Mouse (Mus musculus) kidney, postnatal 4 days (tissue): ENCODE measurements around the gene Hsd17b3.

ENCODE experiments used
- DNase-seq, 2 experiments: peaks; one replicate each; pipeline ENCODE4 v3.0.0; 2021; ENCODE audit warnings: mixed read lengths in 2 of 2

Gene Hsd17b3

GRCm38 (mm10) chr13:64089130-64089529, at the start of gene Hsd17b3:
TSS of gene Hsd17b3 (minus strand) at chr13:64089230.
- DNase-seq: no peak

GRCm38 (mm10) chr13:64129616-64130375, 40.8 kb upstream of the Hsd17b3 start:
- peak; percentile 62 to 74 for DNase-seq

DNA sequence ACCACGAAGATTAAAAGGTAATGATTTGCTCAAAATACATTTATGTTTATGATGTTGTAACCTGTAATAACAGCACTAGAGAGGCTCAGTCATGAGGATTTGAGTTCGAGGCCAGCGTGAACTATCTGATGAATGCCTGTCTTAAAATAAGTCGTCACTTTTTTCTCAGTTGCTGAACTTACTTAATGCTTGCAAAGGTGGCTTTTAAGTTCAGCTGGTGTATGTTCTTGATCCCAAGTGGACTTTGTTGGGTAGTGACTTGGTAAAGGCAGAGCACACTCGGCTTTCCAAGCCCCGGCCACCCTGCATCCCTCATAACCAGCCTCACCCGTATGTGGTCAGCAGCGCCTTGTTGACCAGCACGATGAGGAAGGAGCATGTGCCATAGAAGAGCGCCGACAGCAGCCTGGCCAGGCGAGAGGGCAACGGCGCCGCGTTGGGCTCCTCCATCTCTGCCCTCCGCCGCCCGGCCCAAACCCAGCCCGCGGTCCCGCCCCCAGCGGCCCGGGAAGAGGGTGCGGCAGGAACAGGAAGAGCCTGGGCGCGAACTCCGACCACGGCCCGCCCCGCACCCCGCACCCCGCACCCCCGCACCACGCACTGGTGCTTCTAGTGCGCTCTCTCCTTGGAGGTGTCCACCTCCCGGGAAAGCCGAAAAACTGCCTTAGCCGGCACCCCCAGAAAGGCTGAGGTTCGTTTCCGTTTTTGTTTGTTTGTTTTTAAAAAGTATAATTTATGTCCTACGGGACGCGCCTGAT, 40.0 kb upstream of the Hsd17b3 start, which contains the start of gene Slc35d2:
Gene Slc35d2 (minus strand): TSS at position 511 of the 758 bp plus-strand sequence.
- DNase-seq: peak; percentile 77 to 84

DNA sequence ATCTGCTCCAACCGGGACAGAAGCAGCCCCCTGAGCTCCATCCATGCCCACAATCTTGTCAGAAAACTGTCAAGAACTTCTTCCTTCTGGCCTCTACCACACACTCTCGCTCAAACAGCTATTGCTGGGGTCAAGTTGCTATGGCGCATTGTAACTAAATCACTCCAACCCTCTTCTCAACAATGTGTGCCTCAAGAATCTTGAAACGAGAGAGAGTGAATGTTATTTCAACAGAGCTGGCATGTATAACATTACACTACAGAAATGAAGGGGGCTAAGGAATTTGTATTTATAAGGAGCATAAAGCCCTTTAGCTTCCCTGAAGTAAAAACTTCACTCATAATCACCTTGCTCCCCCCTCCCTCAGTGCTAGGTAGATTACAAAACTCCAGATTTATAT, 37.3 kb upstream of the Hsd17b3 start:
- DNase-seq: no peak

DNA sequence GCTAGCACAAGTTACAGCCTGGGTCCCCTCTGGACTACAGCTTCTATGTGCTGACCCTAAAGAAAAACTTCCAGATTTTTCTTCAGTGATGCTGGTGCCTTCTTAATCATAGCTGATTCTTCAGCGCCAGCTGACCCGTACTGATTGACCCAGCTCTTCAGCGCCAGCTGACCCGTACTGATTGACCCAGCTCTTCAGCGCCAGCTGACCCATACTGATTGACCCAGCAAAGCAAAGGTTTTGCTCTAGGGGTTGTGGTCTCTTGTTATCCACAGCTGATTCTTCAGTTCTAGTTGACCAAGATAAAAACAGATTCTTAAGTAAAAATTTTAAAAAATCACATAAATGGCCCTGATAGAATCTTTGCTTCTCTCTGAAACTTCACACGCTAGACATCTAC, 35.9 kb upstream of the Hsd17b3 start:
- no peak for DNase-seq

DNA sequence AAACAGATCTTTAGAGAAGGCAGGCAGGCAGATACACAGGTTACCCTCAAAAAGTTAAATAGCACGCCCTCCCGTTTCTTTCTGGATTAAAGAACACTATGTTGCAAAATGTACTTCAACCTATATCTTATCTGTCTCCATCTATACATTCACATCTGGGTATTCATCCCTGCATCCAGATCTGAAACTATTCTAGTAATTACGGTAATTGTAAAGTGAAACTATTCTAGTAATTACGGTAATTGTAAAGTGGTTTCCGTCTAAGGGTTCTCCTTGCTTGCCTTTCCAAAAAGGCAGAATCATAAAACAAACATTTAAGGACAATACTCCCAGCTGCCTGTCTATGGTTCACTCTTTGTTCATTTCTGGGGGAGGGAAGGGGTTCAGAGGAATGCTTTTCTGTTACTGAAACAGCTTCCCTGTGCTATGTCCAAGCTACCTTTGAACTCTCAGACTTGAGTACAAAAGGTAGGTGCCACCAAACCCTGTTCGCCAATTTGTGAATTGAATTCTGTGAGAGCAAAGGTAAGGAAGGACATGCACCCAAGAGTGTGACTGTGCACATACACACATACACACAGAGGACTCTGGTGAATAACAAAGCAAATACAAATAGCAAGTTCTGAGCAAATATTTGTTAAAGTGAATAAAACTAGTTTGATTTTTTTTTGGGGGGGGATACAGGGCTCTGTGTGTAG, 34.6 kb upstream of the Hsd17b3 start:
- DNase-seq: no peak

GRCm38 (mm10) chr13:64120760-64121159, 31.7 kb upstream of the Hsd17b3 start:
- DNase-seq: no peak

DNA sequence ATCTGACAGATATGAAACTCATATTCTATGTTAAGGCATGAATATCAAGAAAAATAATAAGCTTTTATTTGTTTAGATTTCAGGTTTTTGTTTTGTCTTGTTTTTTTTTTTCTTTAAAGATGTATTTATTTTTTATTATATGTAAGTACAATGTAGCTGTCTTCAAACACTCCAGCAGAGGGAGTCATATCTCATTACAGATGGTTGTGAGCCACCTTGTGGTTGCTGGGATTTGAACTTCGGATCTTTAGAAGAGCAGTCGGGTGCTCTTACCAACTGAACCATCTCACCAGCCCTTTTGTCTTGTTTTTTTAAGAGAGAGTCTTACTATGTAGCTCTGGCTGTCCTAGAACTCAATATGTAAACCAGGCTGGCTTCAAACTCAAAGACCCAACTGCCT, 28.4 kb upstream of the Hsd17b3 start:
- no peak for DNase-seq

DNA sequence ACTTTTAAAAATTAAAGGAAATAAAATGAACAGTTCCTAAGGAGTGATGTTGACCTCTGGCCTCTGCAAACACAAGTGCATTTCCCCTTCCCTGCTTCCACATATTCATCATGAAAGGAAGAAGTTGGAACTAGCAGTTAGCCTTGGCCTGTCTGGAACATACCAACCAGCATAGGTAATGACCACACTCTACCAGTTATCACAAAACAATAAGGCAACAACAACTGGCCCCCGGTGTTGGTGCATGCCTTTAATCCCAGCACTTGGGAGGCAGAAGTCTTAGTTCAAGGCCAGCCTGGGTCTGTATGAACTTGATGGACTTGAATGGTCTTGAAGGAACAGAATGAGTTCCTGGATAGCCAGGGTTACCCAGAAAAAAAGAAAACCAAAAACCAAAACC, 21.4 kb upstream of the Hsd17b3 start:
- no peak for DNase-seq

- no peak for DNase-seq
These were observed 19.4 kb upstream of the Hsd17b3 start for GRCm38 (mm10) chr13:64108381-64108850.

GRCm38 (mm10) chr13:64107535-64107934, 18.5 kb upstream of the Hsd17b3 start:
- DNase-seq: peak in 1 of 2 experiments; percentile 39

DNA sequence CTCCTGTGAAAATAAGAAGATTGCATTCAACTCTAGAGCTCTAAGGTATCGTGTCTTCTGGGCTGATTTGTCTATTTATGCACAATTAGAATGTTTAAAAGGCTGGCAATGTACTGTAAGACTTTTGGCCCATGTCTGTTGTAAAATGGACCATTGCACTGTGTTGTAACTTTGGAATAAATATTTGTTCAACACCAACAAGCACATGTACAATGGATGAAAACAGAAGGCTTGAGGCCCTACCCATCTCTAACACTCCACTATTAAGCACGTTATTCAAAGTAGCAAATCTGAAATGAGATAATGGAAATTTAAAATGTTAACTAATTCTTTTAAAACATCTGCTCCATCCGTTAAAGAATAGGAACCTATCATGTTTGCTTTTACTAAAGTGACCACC, 18.1 kb upstream of the Hsd17b3 start:
- DNase-seq: no peak

- DNase-seq: no peak
These were observed 16.7 kb upstream of the Hsd17b3 start for GRCm38 (mm10) chr13:64105690-64106089.

GRCm38 (mm10) chr13:64100186-64100585, 11.2 kb upstream of the Hsd17b3 start:
- DNase-seq: peak; percentile 39 to 46

DNA sequence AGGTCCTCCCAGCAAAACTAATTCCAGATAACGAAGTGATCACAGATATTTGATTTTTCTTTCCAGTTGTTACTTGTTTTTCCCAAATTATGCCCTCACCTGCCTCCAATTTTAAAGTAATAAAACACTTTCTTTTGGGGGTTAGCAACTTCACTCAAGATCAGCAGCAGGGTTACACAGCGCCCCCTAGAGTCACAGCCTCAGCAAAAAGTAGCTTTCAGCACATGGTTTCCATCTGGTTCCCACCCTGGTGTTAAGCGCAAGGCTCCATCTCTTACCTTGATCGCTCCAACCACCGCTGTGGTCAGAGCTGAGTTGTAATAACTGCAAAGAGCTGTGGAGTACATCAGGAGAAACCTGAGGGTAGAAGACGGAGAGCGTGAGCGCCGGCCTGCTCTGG, 10.0 kb upstream of the Hsd17b3 start:
- peak; percentile 63 to 67 for DNase-seq

GRCm38 (mm10) chr13:64093341-64093740, 4.3 kb upstream of the Hsd17b3 start:
- peak; percentile 88 to 89 for DNase-seq

DNA sequence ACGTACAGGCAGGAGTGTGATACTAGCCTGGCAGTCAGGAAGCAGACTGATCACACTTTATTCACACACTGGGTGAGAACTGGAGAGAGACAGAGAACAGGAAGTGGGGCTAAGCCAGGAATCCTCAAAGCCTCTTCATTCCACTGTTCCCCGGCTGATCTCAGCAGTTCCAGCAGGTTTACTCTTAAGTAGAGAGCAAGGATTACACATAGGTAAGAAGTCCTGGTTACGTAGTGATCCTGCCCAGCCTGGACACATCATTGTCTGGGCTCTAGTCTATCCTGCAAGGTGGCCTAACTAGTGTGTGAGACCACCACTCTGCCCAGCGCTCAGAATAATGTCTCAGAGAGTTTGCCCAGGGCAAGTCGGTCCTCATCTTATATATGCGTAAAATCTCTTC, 3.7 kb upstream of the Hsd17b3 start:
- DNase-seq: no peak

DNA sequence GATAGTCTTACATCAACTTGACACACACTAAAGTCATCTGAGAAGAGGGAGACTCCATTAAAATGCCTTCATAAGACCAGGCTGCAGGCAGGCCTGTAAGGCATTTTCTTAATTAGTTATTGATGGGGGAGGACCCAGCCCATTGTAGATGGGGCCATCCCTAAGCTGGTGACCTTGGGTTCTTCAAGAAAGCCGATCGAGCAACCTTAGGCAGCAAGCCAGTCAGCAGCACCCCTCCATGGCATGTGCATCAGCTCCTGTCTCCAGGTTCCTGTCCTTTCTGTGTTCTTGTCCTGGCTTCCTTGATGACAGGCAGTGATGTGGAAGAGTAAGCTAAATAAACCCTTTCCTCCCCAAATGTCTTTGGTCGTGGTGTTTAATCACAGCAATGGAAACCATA, 3.1 kb upstream of the Hsd17b3 start:
- DNase-seq: no peak

- DNase-seq: no peak
These were observed 2.0 kb upstream of the Hsd17b3 start for GRCm38 (mm10) chr13:64091006-64091405.

DNA sequence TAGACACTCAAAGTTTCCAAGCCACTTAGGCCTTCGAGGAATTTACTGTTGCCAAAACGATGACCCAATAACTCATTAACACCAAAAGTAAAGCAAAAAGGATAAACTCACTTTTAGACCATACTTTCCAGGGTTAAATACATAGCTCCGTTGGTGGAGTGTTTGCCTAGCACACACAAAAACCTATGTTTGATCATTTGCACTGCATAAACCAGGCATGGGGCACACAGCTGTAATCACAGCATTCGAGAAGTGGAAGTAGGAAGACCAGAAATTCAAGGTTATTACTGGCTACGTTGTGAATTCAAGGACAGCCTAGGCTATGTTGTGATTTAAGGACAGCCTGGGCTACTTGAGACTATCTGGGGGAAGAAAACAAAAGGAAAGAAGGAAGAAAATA, 1.2 kb upstream of the Hsd17b3 start:
- DNase-seq: no peak

GRCm38 (mm10) chr13:64088057-64088456, 973 bp downstream of the Hsd17b3 start:
- no peak for DNase-seq

GRCm38 (mm10) chr13:64086036-64086435, 3.0 kb downstream of the Hsd17b3 start:
- no peak for DNase-seq

DNA sequence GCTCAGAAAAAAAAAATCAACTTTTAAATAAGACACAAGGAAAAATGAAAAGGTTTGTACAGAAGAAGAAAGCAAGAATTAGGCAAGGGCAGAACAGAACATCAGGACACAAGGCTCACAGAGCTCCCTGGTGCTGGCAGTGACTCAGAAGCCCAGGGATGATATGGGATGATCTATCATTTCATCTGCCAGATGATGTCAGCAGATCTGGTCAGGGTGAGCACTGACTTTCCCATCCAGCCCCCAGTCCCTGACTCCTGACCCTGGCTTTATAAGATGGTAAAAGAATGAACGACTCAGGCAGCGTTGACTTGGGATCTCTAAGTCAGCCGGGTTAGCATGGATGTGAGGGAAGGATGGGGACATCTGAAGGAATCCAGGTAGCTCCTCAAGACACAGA, 5.7 kb downstream of the Hsd17b3 start:
- DNase-seq: no peak
